Mouse (Mus musculus) olfactory bulb, adult 2 months (tissue): Measurements from ENCODE around the gene Gm49373.

Experiments used
- CTCF ChIP-seq: fragments of 200-500 bp; IDR thresholded peaks from 2 replicates; pipeline ENCODE4 v1.5.1; 2012; ENCODE audit warnings: low read depth, mild to moderate bottlenecking, low read length, moderate library complexity; ENCODE audit not compliant: insufficient read depth
- POLR2A ChIP-seq: fragments of 200-500 bp; IDR thresholded peaks from 2 replicates; pipeline ENCODE4 v1.6.1; 2012; ENCODE audit warnings: mild to moderate bottlenecking, low read depth, low read length, moderate library complexity; ENCODE audit not compliant: insufficient read depth

DNA sequence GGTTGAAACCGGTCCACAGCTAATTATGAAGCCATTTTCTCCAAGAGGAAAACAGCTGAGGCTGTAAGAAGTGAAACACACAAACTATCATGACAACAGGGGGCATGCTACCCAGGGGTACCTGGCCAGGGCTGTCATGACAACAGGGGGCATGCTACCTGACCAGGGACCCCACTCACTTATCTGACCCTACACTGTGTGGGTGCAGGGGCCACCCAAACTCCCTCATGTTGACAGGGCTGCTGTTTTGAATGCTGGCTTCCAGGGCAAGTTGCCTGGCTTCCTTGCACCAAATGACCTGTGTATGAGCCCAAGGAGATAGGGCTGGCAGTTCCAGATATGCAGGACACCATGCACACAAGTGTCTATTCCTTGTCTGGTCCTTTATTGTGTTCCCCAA is 17.6 kb upstream of the Gm49373 start:
- TF ChIP-seq CTCF = no peak
- TF ChIP-seq POLR2A = no peak
